Mouse (Mus musculus): ENCODE measurements around the gene Grb10. TPM values are rescaled to one million over a fixed set of nuclear protein-coding genes. Genes with fewer than 3 reads are reported as not detected.

Gene Grb10
- polyA plus RNA-seq, 1 experiment: 12.1 TPM

DNA sequence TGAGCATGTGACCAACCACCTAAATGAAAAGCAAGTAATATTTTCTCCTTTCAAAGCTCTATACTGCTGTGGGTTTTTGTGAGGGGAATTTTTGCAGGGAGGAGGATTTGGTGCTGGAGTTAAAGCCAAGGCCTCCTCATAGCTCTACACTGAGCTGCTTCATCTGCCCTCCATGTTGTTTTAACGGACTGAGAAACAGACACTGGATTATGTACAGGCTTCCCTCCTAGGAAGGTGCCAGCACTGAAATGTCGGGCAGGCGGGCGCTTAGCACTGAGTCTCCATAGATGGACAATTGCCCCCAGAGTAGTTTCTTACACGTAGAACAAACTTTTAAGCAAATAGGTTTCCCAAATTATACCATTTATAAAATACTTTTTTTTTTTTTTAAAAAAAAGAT, 4.1 kb downstream of the Grb10 start:
- Histone ChIP-seq H3K4me1 (ENCODE audit: control insufficient read depth, insufficient read depth, low read length) (peaks cover 9% of the 10 kb centered on the region), H3K27me3 (ENCODE audit: control insufficient read depth, insufficient read depth, low read length) (no peaks in the 10 kb centered on the region; the same call in 1 of the 2 replicates), H3K36me3 (ENCODE audit: control insufficient read depth, insufficient read depth, low read length) (no peaks in the 10 kb centered on the region), H3K27ac (ENCODE audit: control insufficient read depth, insufficient read depth, low read depth, low read length) (no peak overlapping the region), H3K4me3 (ENCODE audit: control insufficient read depth, low read depth, low read length) (no peak overlapping the region)
- no peak for TF ChIP-seq POLR2A (IDR thresholded peaks at IDR 0.05; ENCODE audit: control insufficient read depth, low read depth, low read length)
- no peak for TF ChIP-seq CTCF (IDR thresholded peaks at IDR 0.05; ENCODE audit: control insufficient read depth, insufficient read depth, insufficient replicate concordance, low read depth, low read length)

DNA sequence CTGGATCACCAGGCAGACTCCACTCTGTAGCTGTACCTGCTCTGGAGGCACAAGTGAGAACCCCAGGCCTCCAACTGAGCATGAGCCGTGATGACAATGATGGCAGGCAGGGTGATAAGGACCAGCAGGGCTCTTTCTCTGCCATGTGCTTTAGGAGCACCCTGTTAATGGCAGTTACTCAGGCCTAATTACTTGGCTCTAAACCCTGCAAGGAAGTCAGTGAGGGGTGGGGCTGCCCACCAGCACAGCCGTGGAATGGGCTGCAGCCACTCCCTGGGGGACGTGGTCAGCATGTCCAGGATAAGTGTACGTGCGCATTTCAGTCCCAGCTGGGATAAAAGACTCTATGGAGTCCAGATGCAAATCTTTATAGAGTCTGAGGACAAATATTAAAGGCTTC, 5.7 kb downstream of the Grb10 start:
- Histone ChIP-seq H3K4me3 (ENCODE audit: control insufficient read depth, low read depth, low read length) (no peak overlapping the region), H3K27ac (ENCODE audit: control insufficient read depth, insufficient read depth, low read depth, low read length) (no peak overlapping the region), H3K27me3 (ENCODE audit: control insufficient read depth, insufficient read depth, low read length) (no peaks in the 10 kb centered on the region; the same call in 1 of the 2 replicates), H3K4me1 (ENCODE audit: control insufficient read depth, insufficient read depth, low read length) (peaks cover 9% of the 10 kb centered on the region), H3K36me3 (ENCODE audit: control insufficient read depth, insufficient read depth, low read length) (no peaks in the 10 kb centered on the region)
- TF ChIP-seq POLR2A (IDR thresholded peaks at IDR 0.05; ENCODE audit: control insufficient read depth, low read depth, low read length): no peak
- no peak for TF ChIP-seq CTCF (IDR thresholded peaks at IDR 0.05; ENCODE audit: control insufficient read depth, insufficient read depth, insufficient replicate concordance, low read depth, low read length)

DNA sequence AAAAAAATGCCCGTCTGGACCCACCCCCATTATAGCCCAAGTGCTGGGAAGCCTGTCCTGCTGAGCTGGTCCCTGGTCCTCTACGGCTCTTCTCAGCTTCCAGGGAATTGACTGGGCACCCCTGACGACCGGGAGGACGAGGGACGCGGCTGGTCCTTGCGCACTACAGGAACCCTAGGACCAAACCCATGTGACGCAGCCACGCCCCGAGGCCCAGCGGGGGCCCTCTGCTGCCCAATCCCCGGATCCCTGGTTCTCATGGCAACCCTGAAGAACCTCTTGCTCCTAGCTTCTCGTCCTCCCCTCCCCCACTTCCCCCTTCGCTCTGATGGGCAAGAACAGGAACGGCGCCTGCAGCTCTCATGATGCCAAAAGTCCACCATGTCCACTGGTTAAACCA, 11.8 kb downstream of the Grb10 start:
- Histone ChIP-seq H3K27me3 (ENCODE audit: control insufficient read depth, insufficient read depth, low read length) (no peaks in the 10 kb centered on the region), H3K4me3 (ENCODE audit: control insufficient read depth, low read depth, low read length) (peak overlapping the region; percentile 91), H3K4me1 (ENCODE audit: control insufficient read depth, insufficient read depth, low read length) (peaks cover 12% of the 10 kb centered on the region), H3K27ac (ENCODE audit: control insufficient read depth, insufficient read depth, low read depth, low read length) (no peak overlapping the region; the same call in 1 of the 2 replicates), H3K36me3 (ENCODE audit: control insufficient read depth, insufficient read depth, low read length) (no peaks in the 10 kb centered on the region)
- TF ChIP-seq POLR2A (IDR thresholded peaks at IDR 0.05; ENCODE audit: control insufficient read depth, low read depth, low read length): no peak
- TF ChIP-seq CTCF (IDR thresholded peaks at IDR 0.05; ENCODE audit: control insufficient read depth, insufficient read depth, insufficient replicate concordance, low read depth, low read length): no peak

GRCm38 (mm10) chr11:12025756-12026593, 12.5 kb downstream of the Grb10 start:
- Histone ChIP-seq H3K27me3 (ENCODE audit: control insufficient read depth, insufficient read depth, low read length) (no peaks in the 10 kb centered on the region), H3K36me3 (ENCODE audit: control insufficient read depth, insufficient read depth, low read length) (no peaks in the 10 kb centered on the region)
- no peak for TF ChIP-seq POLR2A (IDR thresholded peaks at IDR 0.05; ENCODE audit: control insufficient read depth, low read depth, low read length)
- TF ChIP-seq CTCF (IDR thresholded peaks at IDR 0.05; ENCODE audit: control insufficient read depth, insufficient read depth, insufficient replicate concordance, low read depth, low read length): peak; percentile 63

DNA sequence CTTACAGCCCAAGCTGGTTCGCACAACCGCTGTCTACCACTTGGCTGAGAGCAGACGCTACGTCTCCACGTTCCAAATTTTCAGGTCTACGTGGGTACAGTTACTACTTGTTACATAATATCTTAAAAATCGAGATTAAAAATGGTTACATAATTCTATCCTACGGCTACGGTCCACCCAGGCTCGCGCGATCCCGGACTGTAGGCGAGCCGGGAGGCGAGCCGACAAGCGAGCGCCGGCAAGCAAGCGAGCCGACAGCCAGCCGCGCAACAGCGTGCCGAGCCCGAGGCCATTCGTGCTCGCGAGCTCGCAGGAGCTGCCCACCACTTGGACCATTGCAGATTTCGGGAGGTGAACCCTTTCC, 13.1 kb downstream of the Grb10 start:
- Histone ChIP-seq H3K27ac (ENCODE audit: control insufficient read depth, insufficient read depth, low read depth, low read length) (no peak overlapping the region), H3K4me3 (ENCODE audit: control insufficient read depth, low read depth, low read length) (peak overlapping the region; percentile 91), H3K27me3 (ENCODE audit: control insufficient read depth, insufficient read depth, low read length) (no peaks in the 10 kb centered on the region), H3K36me3 (ENCODE audit: control insufficient read depth, insufficient read depth, low read length) (no peaks in the 10 kb centered on the region), H3K4me1 (ENCODE audit: control insufficient read depth, insufficient read depth, low read length) (peaks cover 12% of the 10 kb centered on the region)
- TF ChIP-seq POLR2A (IDR thresholded peaks at IDR 0.05; ENCODE audit: control insufficient read depth, low read depth, low read length): 0 out of 2 replicates have a peak, but pooled peaks have one; percentile 26
- TF ChIP-seq CTCF (IDR thresholded peaks at IDR 0.05; ENCODE audit: control insufficient read depth, insufficient read depth, insufficient replicate concordance, low read depth, low read length): no peak

More at GRCm38 (mm10) chr11:12025756-12026593, 12.5 kb downstream of the Grb10 start:
- peak overlapping the region; percentile 91 for H3K4me3 ChIP-seq (ENCODE audit: control insufficient read depth, low read depth, low read length)
- H3K4me1 ChIP-seq (ENCODE audit: control insufficient read depth, insufficient read depth, low read length): peaks cover 12% of the 10 kb centered on the region
- H3K27ac ChIP-seq (ENCODE audit: control insufficient read depth, insufficient read depth, low read depth, low read length): peak overlapping the region; percentile 86

- Histone ChIP-seq H3K4me3 (ENCODE audit: control insufficient read depth, low read depth, low read length) (no peak overlapping the region), H3K27ac (ENCODE audit: control insufficient read depth, insufficient read depth, low read depth, low read length) (no peak overlapping the region), H3K4me1 (ENCODE audit: control insufficient read depth, insufficient read depth, low read length) (peaks cover 12% of the 10 kb centered on the region), H3K27me3 (ENCODE audit: control insufficient read depth, insufficient read depth, low read length) (no peaks in the 10 kb centered on the region), H3K36me3 (ENCODE audit: control insufficient read depth, insufficient read depth, low read length) (no peaks in the 10 kb centered on the region)
- TF ChIP-seq CTCF (IDR thresholded peaks at IDR 0.05; ENCODE audit: control insufficient read depth, insufficient read depth, insufficient replicate concordance, low read depth, low read length): no peak
- TF ChIP-seq POLR2A (IDR thresholded peaks at IDR 0.05; ENCODE audit: control insufficient read depth, low read depth, low read length): no peak
Measured at GRCm38 (mm10) chr11:12023051-12023450, 15.4 kb downstream of the Grb10 start.

DNA sequence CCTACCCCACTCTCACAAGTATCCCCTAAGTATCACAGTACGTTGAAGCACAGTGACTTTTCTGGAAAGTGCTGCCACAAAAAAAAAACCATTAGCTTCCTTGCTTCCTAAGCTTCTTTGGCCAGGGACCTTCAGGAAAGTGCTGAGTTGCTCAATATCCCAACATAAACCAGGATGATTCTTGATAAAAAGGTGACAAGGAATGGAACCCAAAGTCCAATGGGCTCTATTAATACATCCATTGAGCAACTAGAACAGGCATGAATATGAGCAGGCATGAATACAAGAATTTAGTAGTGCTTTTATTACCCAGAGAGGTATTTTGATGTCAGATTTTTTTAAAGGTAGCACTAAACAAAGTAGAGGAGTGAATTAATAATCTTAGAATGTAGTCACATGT, 18.8 kb downstream of the Grb10 start:
- Histone ChIP-seq H3K4me1 (ENCODE audit: control insufficient read depth, insufficient read depth, low read length) (no peaks in the 10 kb centered on the region), H3K36me3 (ENCODE audit: control insufficient read depth, insufficient read depth, low read length) (no peaks in the 10 kb centered on the region), H3K27ac (ENCODE audit: control insufficient read depth, insufficient read depth, low read depth, low read length) (no peak overlapping the region), H3K27me3 (ENCODE audit: control insufficient read depth, insufficient read depth, low read length) (no peaks in the 10 kb centered on the region), H3K4me3 (ENCODE audit: control insufficient read depth, low read depth, low read length) (no peak overlapping the region)
- TF ChIP-seq CTCF (IDR thresholded peaks at IDR 0.05; ENCODE audit: control insufficient read depth, insufficient read depth, insufficient replicate concordance, low read depth, low read length) (no peak), POLR2A (IDR thresholded peaks at IDR 0.05; ENCODE audit: control insufficient read depth, low read depth, low read length) (no peak)

Measured in testis, adult 2 months (tissue).